Mouse (Mus musculus) testis, adult 2 months (tissue): ENCODE measurements at regions not wholly inside any gene's neighbourhood (a gene's known extent, or its start where the extent isn't known, plus 50 kb on each side); places are given as distances from the start of the nearest gene placed in this dataset.

Experiments
- H3K27ac ChIP-seq: fragments of 200-500 bp; 2 replicates; pipeline ENCODE4 v1.5.1; 2012; ENCODE audit warnings: low read depth, low read length; ENCODE audit not compliant: control insufficient read depth, insufficient read depth
- H3K27me3 ChIP-seq: fragments of 200-500 bp; 2 replicates; pipeline ENCODE4 v1.6.1; 2012; ENCODE audit warnings: mild to moderate bottlenecking, low read length, moderate library complexity; ENCODE audit not compliant: control insufficient read depth, insufficient read depth
- H3K36me3 ChIP-seq: fragments of 200-500 bp; 2 replicates; pipeline ENCODE4 v1.6.1; 2012; ENCODE audit warnings: mild to moderate bottlenecking, low read length; ENCODE audit not compliant: control insufficient read depth, insufficient read depth
- H3K4me1 ChIP-seq: fragments of 200-500 bp; 2 replicates; pipeline ENCODE4 v1.6.1; 2012; ENCODE audit warnings: low read length; ENCODE audit not compliant: control insufficient read depth, insufficient read depth
- H3K4me3 ChIP-seq: fragments of 200-500 bp; 2 replicates; pipeline ENCODE4 v1.5.1; 2012; ENCODE audit warnings: low read depth, mild to moderate bottlenecking, low read length, moderate library complexity, mixed read lengths; ENCODE audit not compliant: control insufficient read depth
- CTCF ChIP-seq: fragments of 200-500 bp; IDR thresholded peaks from 2 replicates; pipeline ENCODE4 v1.5.1; 2012; ENCODE audit warnings: low read depth, mild to moderate bottlenecking, inconsistent platforms, low read length, moderate library complexity; ENCODE audit not compliant: control insufficient read depth, insufficient read depth, insufficient replicate concordance
- POLR2A ChIP-seq: fragments of 200-500 bp; IDR thresholded peaks from 2 replicates; pipeline ENCODE4 v1.6.1; 2012; ENCODE audit warnings: low read depth, mild to moderate bottlenecking, inconsistent platforms, low read length, moderate library complexity; ENCODE audit not compliant: control insufficient read depth

DNA sequence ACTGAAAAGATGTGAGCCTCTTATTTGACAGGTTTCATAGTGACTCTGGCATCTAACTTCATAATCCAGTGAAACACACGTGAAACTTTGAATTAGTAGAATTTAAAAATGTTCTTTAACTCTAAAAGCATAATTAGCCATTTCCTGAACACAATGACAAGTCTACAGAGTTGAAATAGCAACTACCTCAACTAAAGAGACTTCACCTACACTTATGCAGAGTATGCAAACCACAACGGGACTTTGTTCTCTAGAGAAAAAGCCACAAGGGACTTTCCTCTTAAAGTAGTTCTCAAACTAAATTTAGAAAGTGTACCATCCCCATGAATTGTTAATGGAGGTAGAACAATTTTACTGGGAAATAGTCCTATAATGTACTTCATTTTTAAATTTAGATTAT lies 606.3 kb upstream of the Fam92a start:
- no peak overlapping the region for H3K27ac ChIP-seq
- no peak overlapping the region for H3K4me3 ChIP-seq
- H3K36me3 ChIP-seq = no peaks in the 10 kb centered on the region
- no peaks in the 10 kb centered on the region for H3K4me1 ChIP-seq
- no peaks in the 10 kb centered on the region for H3K27me3 ChIP-seq
- no peak for TF ChIP-seq CTCF
- no peak for TF ChIP-seq POLR2A

DNA sequence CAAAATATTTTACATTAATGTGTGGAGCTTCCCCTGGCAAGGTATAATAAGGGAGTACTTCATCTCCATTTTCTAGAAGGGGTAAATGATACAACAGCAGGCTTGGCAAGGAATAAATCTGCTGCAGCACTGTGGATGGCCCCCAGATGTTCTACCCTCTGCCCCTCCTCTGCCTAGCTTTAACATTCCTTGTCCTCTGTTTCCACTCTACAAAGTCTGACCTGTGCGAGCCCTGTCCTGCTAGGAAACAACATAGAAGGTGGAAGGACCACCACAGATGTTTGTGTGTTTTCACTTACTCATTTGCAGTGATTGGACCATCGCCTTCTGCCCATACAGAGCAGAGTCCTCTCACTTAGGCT lies 604.4 kb upstream of the Fam92a start:
- H3K27me3 ChIP-seq = no peaks in the 10 kb centered on the region
- H3K27ac ChIP-seq = no peak overlapping the region
- no peak overlapping the region for H3K4me3 ChIP-seq
- no peak for TF ChIP-seq POLR2A
- TF ChIP-seq CTCF = no peak
- no peaks in the 10 kb centered on the region for H3K4me1 ChIP-seq
- H3K36me3 ChIP-seq = no peaks in the 10 kb centered on the region

DNA sequence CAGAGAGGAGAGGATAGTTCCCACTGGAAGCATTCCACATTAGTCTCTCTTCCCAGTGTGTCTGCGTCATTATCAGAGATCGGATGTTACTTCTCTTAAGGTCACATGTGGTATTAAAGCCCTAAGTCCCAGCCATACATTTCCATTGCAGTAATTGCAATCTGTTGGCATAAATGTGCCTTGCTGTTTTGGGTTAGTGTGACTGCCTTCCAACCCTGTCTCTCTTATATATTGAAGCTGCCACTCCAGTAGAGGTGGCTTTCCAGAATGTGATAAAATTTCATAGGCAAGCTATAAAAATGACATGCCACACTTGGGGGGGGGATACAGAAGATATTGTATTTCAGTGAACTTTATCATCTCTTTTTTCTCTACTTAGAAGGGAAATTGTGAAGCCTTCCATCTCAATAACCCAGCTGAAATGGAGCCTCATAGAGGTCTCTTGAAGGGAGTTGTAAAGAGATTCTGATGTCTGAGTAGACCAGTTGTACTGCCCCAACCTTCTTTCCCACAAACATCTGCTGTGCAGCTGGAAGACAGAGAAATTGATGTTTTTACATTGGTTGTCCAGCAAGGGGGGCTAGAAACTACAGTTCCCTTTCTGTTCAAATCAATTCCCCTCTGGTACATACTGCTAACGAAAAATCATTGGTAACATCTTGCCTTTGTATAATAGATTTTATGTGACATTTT lies 603.9 kb upstream of the Fam92a start:
- H3K36me3 ChIP-seq = no peaks in the 10 kb centered on the region
- no peak overlapping the region for H3K27ac ChIP-seq
- H3K27me3 ChIP-seq = no peaks in the 10 kb centered on the region
- no peak overlapping the region for H3K4me3 ChIP-seq
- no peak for TF ChIP-seq CTCF
- TF ChIP-seq POLR2A = no peak
- H3K4me1 ChIP-seq = no peaks in the 10 kb centered on the region

DNA sequence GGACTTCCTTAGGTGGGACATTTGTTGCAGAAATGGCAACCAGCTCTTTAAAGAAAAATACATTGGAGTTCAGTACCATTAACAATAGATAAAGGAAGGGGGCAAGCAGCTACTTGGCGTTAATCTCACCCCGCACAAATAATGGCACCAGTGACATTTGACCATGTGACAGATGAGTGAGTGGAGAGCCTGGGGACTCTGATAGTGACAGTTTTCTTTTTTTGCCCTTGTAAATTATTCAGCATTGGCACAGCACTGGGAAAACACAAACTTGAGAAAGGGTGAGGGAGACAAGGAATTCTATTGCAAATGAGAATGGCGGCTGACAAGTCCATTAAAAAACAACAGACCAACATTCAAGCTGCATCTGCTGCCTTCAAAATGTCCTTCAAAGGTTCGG lies 603.3 kb upstream of the Fam92a start:
- Histone ChIP-seq H3K27ac (no peak overlapping the region), H3K4me1 (no peaks in the 10 kb centered on the region), H3K36me3 (no peaks in the 10 kb centered on the region), H3K27me3 (no peaks in the 10 kb centered on the region), H3K4me3 (no peak overlapping the region)
- TF ChIP-seq CTCF (no peak), POLR2A (no peak)

DNA sequence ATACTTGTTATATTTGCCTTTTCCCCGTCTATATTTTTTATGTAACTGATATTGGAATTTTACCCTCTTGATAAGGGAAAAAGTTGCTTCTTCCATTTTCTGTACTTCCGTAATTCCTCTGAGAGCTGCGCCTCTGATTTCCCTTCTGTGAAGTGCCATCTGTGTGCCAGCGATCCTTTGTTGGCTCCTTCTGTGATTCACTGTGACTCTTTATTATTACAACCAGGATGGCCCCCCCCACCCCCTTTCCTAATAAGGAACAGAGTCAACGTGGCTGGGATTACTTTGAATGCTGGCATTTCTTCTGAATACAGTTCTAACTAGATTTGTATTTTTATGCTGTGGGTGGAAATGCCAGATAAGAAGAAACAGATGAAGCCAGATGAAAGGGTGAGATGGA lies 602.9 kb upstream of the Fam92a start:
- Histone ChIP-seq H3K36me3 (no peaks in the 10 kb centered on the region), H3K27me3 (no peaks in the 10 kb centered on the region), H3K4me1 (no peaks in the 10 kb centered on the region), H3K4me3 (no peak overlapping the region), H3K27ac (no peak overlapping the region)
- no peak for TF ChIP-seq CTCF
- TF ChIP-seq POLR2A = no peak

DNA sequence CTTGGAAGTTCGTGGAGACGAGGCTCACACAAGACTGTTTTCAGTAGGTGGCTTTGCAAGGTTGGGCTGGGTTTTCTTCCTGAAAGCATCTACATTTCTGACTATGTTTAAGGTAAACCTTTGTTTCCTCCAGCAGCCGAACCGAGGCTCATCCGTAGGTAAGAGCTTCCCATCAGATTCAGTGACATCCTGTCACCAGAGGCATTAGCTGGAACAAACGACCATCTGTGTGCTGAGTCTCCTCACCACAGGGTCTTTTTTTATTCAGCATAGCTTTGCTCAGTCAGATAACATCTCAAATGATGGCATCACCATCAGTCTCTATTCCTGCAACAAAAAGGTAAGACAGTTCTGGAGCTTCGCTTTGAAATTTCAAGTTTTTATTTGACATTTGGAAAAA lies 601.4 kb upstream of the Fam92a start:
- TF ChIP-seq POLR2A (no peak), CTCF (no peak)
- no peaks in the 10 kb centered on the region for H3K4me1 ChIP-seq
- no peak overlapping the region for H3K27ac ChIP-seq

DNA sequence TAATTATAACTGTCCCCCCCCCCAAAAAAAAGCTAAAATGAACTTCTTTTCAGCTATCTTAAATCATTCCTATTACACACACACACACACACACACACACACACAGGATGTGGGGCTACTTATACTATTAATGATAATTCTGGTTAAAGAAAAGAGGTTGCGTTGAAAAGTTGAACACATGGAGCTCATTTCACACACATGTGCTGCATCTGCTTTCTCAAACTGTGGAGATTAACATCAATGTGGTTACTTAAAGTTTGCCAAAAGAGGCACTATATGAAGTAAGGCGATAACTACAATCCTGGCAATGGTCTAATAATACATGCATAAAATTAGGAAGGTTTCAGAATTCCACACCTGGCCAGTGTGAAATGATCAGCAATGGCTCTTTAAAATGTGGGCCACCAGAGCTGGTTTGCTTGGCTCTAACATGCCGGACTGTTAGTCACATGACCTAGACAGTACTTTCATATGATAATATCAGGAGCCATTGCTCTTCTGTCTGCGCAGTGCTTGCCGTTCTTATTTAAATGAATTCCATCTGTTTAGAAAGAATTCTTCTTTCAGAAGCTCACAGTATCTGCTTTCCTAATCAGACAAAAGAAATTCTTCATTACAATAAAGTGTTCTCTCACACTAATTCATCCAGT lies 598.4 kb upstream of the Fam92a start:
- no peak overlapping the region for H3K27ac ChIP-seq
- no peaks in the 10 kb centered on the region for H3K36me3 ChIP-seq
- TF ChIP-seq CTCF (no peak), POLR2A (no peak)
- H3K4me1 ChIP-seq = no peaks in the 10 kb centered on the region
- no peaks in the 10 kb centered on the region for H3K27me3 ChIP-seq
- no peak overlapping the region for H3K4me3 ChIP-seq

More for the DNA sequence above, 601.4 kb upstream of the Fam92a start:
- Histone ChIP-seq H3K4me3 (no peak overlapping the region), H3K27me3 (no peaks in the 10 kb centered on the region), H3K36me3 (no peaks in the 10 kb centered on the region)

DNA sequence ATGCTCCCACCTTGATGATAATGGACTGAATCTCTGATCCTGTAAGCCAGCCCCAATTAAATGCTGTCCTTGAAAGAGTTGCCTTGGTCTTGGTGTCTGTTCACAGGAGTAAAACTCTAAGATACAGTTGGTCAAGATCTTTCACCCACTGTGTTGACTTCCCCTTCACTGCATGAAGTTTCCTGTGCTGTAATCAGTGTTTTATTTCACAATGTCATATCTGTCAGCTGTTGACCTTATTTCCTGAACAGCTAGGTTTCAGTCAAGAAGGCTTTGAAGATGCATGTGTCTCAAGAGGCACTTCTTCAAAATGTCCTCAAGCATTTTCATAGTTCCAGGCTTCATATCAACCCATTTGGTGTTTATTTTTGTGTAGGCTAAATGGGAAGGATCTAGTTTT lies 597.3 kb upstream of the Fam92a start:
- Histone ChIP-seq H3K27me3 (no peaks in the 10 kb centered on the region), H3K4me1 (no peaks in the 10 kb centered on the region), H3K4me3 (no peak overlapping the region), H3K36me3 (no peaks in the 10 kb centered on the region), H3K27ac (no peak overlapping the region)
- TF ChIP-seq POLR2A (no peak), CTCF (no peak)
